Mouse (Mus musculus) mature B cell (primary cell): ENCODE results near the gene Il16.
"Not testable (repeated sequence)": the region's sequence is repeated elsewhere in the genome, so short reads cannot be mapped to it uniquely, and the experiment has no call there.

ENCODE experiments used
- in situ Hi-C: fragments of 300-500 bp; cut with MboI; formaldehyde crosslinking; loops from 2 replicates; pipeline ENCODE4 v1.14.3; 2019

Gene Il16

GRCm38 (mm10) chr7:83735108-83735781, 10.3 kb downstream of the Il16 start:
- in situ Hi-C loops, result no loop called here

GRCm38 (mm10) chr7:83734671-83735082, 10.8 kb downstream of the Il16 start:
- in situ Hi-C loops, result no loop called here

- in situ Hi-C loops, result no loop called here
Measured at GRCm38 (mm10) chr7:83734246-83734645, 11.3 kb downstream of the Il16 start.

GRCm38 (mm10) chr7:83732781-83733180, 12.7 kb downstream of the Il16 start:
- in situ Hi-C loops, result no loop called here

- in situ Hi-C loops, result no loop called here
Measured at GRCm38 (mm10) chr7:83731961-83732666, 13.4 kb downstream of the Il16 start.

- in situ Hi-C loops, result no loop called here
Measured at GRCm38 (mm10) chr7:83731297-83731696, 14.2 kb downstream of the Il16 start.

- in situ Hi-C loops, result no loop called here
Measured at GRCm38 (mm10) chr7:83726936-83727632, 18.4 kb downstream of the Il16 start.

- in situ Hi-C loops, result no loop called here
Measured at GRCm38 (mm10) chr7:83725801-83726200, 19.7 kb downstream of the Il16 start.

- in situ Hi-C loops, result no loop called here
Measured at GRCm38 (mm10) chr7:83724541-83724940, 21.0 kb downstream of the Il16 start.

- in situ Hi-C loops, result no loop called here
Measured at GRCm38 (mm10) chr7:83723954-83724353, 21.6 kb downstream of the Il16 start.

GRCm38 (mm10) chr7:83723221-83723620, 22.3 kb downstream of the Il16 start:
- in situ Hi-C loops, result no loop called here

- in situ Hi-C loops, result no loop called here
Measured at GRCm38 (mm10) chr7:83722485-83722884, 23.0 kb downstream of the Il16 start.

GRCm38 (mm10) chr7:83720231-83720630, 25.3 kb downstream of the Il16 start:
- in situ Hi-C loops, result no loop called here

- in situ Hi-C loops, result no loop called here
Measured at GRCm38 (mm10) chr7:83717021-83717725, 28.4 kb downstream of the Il16 start.

- in situ Hi-C loops, result no loop called here
Measured at GRCm38 (mm10) chr7:83713639-83714038, 31.9 kb downstream of the Il16 start.

GRCm38 (mm10) chr7:83711676-83712259, 33.8 kb downstream of the Il16 start:
- in situ Hi-C loops, result not testable (repeated sequence)

- in situ Hi-C loops, result no loop called here
Measured at GRCm38 (mm10) chr7:83703046-83703775, 42.3 kb downstream of the Il16 start.

GRCm38 (mm10) chr7:83699066-83699745, 46.3 kb downstream of the Il16 start:
- in situ Hi-C loops, result no loop called here

- in situ Hi-C loops, result no loop called here
Measured at GRCm38 (mm10) chr7:83695449-83696212, 49.9 kb downstream of the Il16 start.
